Mouse (Mus musculus) CH12.LX (cell line): ENCODE data around the gene 1110065P20Rik. TPM values are rescaled to one million over a fixed set of nuclear protein-coding genes. Genes with fewer than 3 reads are reported as not detected.
A peak's percentile ranks its signal among the peaks of the same experiment; 100 is the strongest.

Experiments used
- DNase-seq: peaks from one replicate; pipeline ENCODE4 v3.0.0-alpha.2; 2013; ENCODE audit errors: extremely low read depth
- H3K27ac ChIP-seq: 2 replicates; pipeline ENCODE4 v1.5.1; 2012; ENCODE audit warnings: low read depth, mild to moderate bottlenecking, control low read depth, moderate library complexity; ENCODE audit not compliant: insufficient read depth
- H3K27me3 ChIP-seq: replicated peaks from 2 replicates; pipeline ENCODE3; 2012; ENCODE audit warnings: inconsistent platforms
- H3K36me3 ChIP-seq, 2 experiments: replicated peaks in 1 of 2; 2 replicates each; pipeline versions ENCODE3 to v1.6.1; 2012; ENCODE audit warnings: inconsistent platforms in 1 of 2, low read length in 1 of 2, mild to moderate bottlenecking in 1 of 2, mixed read lengths in 1 of 2, moderate library complexity in 1 of 2; ENCODE audit not compliant: control insufficient read depth in 1 of 2, insufficient read depth in 1 of 2
- H3K4me1 ChIP-seq, 2 experiments: 2 replicates each; pipeline ENCODE4 v1.6.1; 2012; ENCODE audit warnings: inconsistent platforms in 1 of 2, moderate library complexity in 1 of 2; ENCODE audit not compliant: insufficient read depth in 2 of 2, control insufficient read depth in 1 of 2
- H3K4me2 ChIP-seq: 2 replicates; pipeline ENCODE4 v1.6.1; 2012; ENCODE audit warnings: low read depth, mild to moderate bottlenecking, control low read depth; ENCODE audit not compliant: poor library complexity, insufficient read depth, severe bottlenecking
- H3K4me3 ChIP-seq, 3 experiments: fragments of 150-350 bp in 1 of 3; sonication (generic) in 1 of 3; replicated peaks in 1 of 3; 2 replicates each; pipeline versions ENCODE3 to v1.5.1; 2011 to 2012; ENCODE audit warnings: low read depth in 2 of 3, low read length in 2 of 3, mild to moderate bottlenecking in 2 of 3, moderate library complexity in 2 of 3, control low read depth in 1 of 3, improper control_type of control experiment in 1 of 3, inconsistent platforms in 1 of 3, mixed read lengths in 1 of 3; ENCODE audit not compliant: poor library complexity in 1 of 3
- H3K79me2 ChIP-seq: replicated peaks from 2 replicates; pipeline ENCODE4 v1.6.1; 2012; ENCODE audit warnings: mild to moderate bottlenecking, moderate library complexity; ENCODE audit not compliant: control insufficient read depth, poor library complexity, insufficient read depth, severe bottlenecking; ENCODE audit errors: extremely low read depth
- H3K9ac ChIP-seq: 2 replicates; pipeline ENCODE4 v1.6.1; 2012; ENCODE audit warnings: low read depth, mild to moderate bottlenecking, control low read depth, moderate library complexity; ENCODE audit not compliant: insufficient read depth
- H3K9me3 ChIP-seq: replicated peaks from 2 replicates; pipeline ENCODE3; 2012; ENCODE audit warnings: low read length, inconsistent platforms, mixed read lengths
- BHLHE40 ChIP-seq: IDR thresholded peaks from 2 replicates; pipeline ENCODE4 v1.6.1; 2011; ENCODE audit warnings: mild to moderate bottlenecking, low read depth, low read length, improper control_type of control experiment
- CHD1 ChIP-seq: IDR thresholded peaks from 2 replicates; pipeline ENCODE4 v1.6.1; 2012; ENCODE audit warnings: low read depth, low read length, improper control_type of control experiment, inconsistent platforms
- CHD2 ChIP-seq: IDR thresholded peaks from 2 replicates; pipeline ENCODE4 v1.6.1; 2011; ENCODE audit warnings: low read length, improper control_type of control experiment
- CTCF ChIP-seq, 2 experiments: IDR thresholded peaks in 1 of 2; conservative IDR thresholded peaks in 1 of 2; 2 replicates each; pipeline ENCODE4 v1.5.1; 2011 to 2012; ENCODE audit warnings: low read depth in 2 of 2, low read length in 2 of 2, improper control_type of control experiment in 1 of 2, inconsistent platforms in 1 of 2, mild to moderate bottlenecking in 1 of 2, moderate library complexity in 1 of 2
- E2F4 ChIP-seq: IDR thresholded peaks from 2 replicates; pipeline ENCODE4 v1.6.1; 2011; ENCODE audit warnings: low read depth, low read length, improper control_type of control experiment; ENCODE audit not compliant: insufficient replicate concordance
- ELF1 ChIP-seq: IDR thresholded peaks from 2 replicates; pipeline ENCODE4 v1.6.1; 2014; ENCODE audit warnings: low read depth, mild to moderate bottlenecking, inconsistent platforms, low read length, improper control_type of control experiment
- EP300 ChIP-seq: IDR thresholded peaks from 2 replicates; pipeline ENCODE4 v1.6.1; 2011; ENCODE audit warnings: low read length, improper control_type of control experiment
- ETS1 ChIP-seq: conservative IDR thresholded peaks from 2 replicates; pipeline ENCODE4 v1.6.1; 2012; ENCODE audit warnings: low read depth, mild to moderate bottlenecking, inconsistent platforms, low read length, improper control_type of control experiment, moderate library complexity
- GABPA ChIP-seq: IDR thresholded peaks from 2 replicates; pipeline ENCODE4 v1.6.1; 2012; ENCODE audit warnings: low read depth, low read length, improper control_type of control experiment, inconsistent platforms; ENCODE audit not compliant: insufficient replicate concordance
- HCFC1 ChIP-seq: IDR thresholded peaks from 2 replicates; pipeline ENCODE4 v1.6.1; 2012; ENCODE audit warnings: low read depth, mild to moderate bottlenecking, inconsistent platforms, low read length, improper control_type of control experiment
- IRF4 ChIP-seq: IDR thresholded peaks from 2 replicates; pipeline ENCODE4 v1.6.1; 2014; ENCODE audit warnings: low read depth, mild to moderate bottlenecking, inconsistent platforms, low read length, improper control_type of control experiment
- JUN ChIP-seq: IDR thresholded peaks from 2 replicates; pipeline ENCODE4 v1.6.1; 2011; ENCODE audit warnings: low read depth, mild to moderate bottlenecking, low read length, improper control_type of control experiment, moderate library complexity; ENCODE audit not compliant: insufficient read depth
- JUND ChIP-seq: conservative IDR thresholded peaks from 2 replicates; pipeline ENCODE4 v1.6.1; 2011; ENCODE audit warnings: low read depth, low read length, improper control_type of control experiment
- KAT2A ChIP-seq: IDR thresholded peaks from 2 replicates; pipeline ENCODE4 v1.6.1; 2012; ENCODE audit warnings: low read length, improper control_type of control experiment, inconsistent platforms; ENCODE audit not compliant: insufficient replicate concordance
- MAFK ChIP-seq: IDR thresholded peaks from 2 replicates; pipeline ENCODE4 v1.6.1; 2011; ENCODE audit warnings: low read length, improper control_type of control experiment; ENCODE audit not compliant: insufficient replicate concordance
- MAX ChIP-seq: IDR thresholded peaks from 2 replicates; pipeline ENCODE4 v1.6.1; 2011; ENCODE audit warnings: low read length, improper control_type of control experiment
- MAZ ChIP-seq: IDR thresholded peaks from 2 replicates; pipeline ENCODE4 v1.6.1; 2012; ENCODE audit warnings: low read depth, mild to moderate bottlenecking, inconsistent platforms, low read length, improper control_type of control experiment, moderate library complexity
- MEF2A ChIP-seq: IDR thresholded peaks from 2 replicates; pipeline ENCODE4 v1.6.1; 2014; ENCODE audit warnings: low read depth, mild to moderate bottlenecking, inconsistent platforms, low read length, improper control_type of control experiment, borderline replicate concordance
- MXI1 ChIP-seq: IDR thresholded peaks from 2 replicates; pipeline ENCODE4 v1.6.1; 2011; ENCODE audit warnings: mild to moderate bottlenecking, low read depth, low read length, improper control_type of control experiment
- MYC ChIP-seq: IDR thresholded peaks from 2 replicates; pipeline ENCODE4 v1.6.1; 2011; ENCODE audit warnings: low read depth, mild to moderate bottlenecking, improper control_type of control experiment, low read length
- NELFE ChIP-seq: IDR thresholded peaks from 2 replicates; pipeline ENCODE4 v1.6.1; 2011; ENCODE audit warnings: low read depth, low read length, improper control_type of control experiment
- NRF1 ChIP-seq: IDR thresholded peaks from 2 replicates; pipeline ENCODE4 v1.6.1; 2014; ENCODE audit warnings: low read depth, mild to moderate bottlenecking, inconsistent platforms, low read length, improper control_type of control experiment, moderate library complexity
- PAX5 ChIP-seq: IDR thresholded peaks from 2 replicates; pipeline ENCODE4 v1.6.1; 2012; ENCODE audit warnings: low read length, inconsistent platforms, mixed read lengths
- POLR2A ChIP-seq: IDR thresholded peaks from 2 replicates; pipeline ENCODE4 v1.6.1; 2011; ENCODE audit warnings: low read depth, mild to moderate bottlenecking, improper control_type of control experiment, low read length
- POLR2AphosphoS2 ChIP-seq: IDR thresholded peaks from 2 replicates; pipeline ENCODE4 v1.6.1; 2011; ENCODE audit warnings: low read depth, low read length, improper control_type of control experiment
- RAD21 ChIP-seq: IDR thresholded peaks from 2 replicates; pipeline ENCODE4 v1.6.1; 2011; ENCODE audit warnings: low read depth, mild to moderate bottlenecking, low read length, improper control_type of control experiment, moderate library complexity
- RCOR1 ChIP-seq: conservative IDR thresholded peaks from 2 replicates; pipeline ENCODE4 v1.6.1; 2012; ENCODE audit warnings: low read depth, mild to moderate bottlenecking, inconsistent platforms, low read length, improper control_type of control experiment
- SIN3A ChIP-seq: IDR thresholded peaks from 2 replicates; pipeline ENCODE4 v1.6.1; 2012; ENCODE audit warnings: low read length, improper control_type of control experiment, inconsistent platforms
- SMC3 ChIP-seq: IDR thresholded peaks from 2 replicates; pipeline ENCODE4 v1.6.1; 2011; ENCODE audit warnings: low read depth, low read length, improper control_type of control experiment
- TBP ChIP-seq: conservative IDR thresholded peaks from 2 replicates; pipeline ENCODE4 v1.6.1; 2011; ENCODE audit warnings: low read depth, low read length, improper control_type of control experiment
- TCF12 ChIP-seq: IDR thresholded peaks from 2 replicates; pipeline ENCODE4 v1.6.1; 2014; ENCODE audit warnings: low read depth, mild to moderate bottlenecking, inconsistent platforms, low read length, improper control_type of control experiment
- UBTF ChIP-seq: IDR thresholded peaks from 2 replicates; pipeline ENCODE4 v1.6.1; 2012; ENCODE audit warnings: low read depth, mild to moderate bottlenecking, inconsistent platforms, low read length, improper control_type of control experiment, moderate library complexity
- USF1 ChIP-seq: IDR thresholded peaks from 2 replicates; pipeline ENCODE4 v1.6.1; 2014; ENCODE audit warnings: low read depth, mild to moderate bottlenecking, inconsistent platforms, low read length, improper control_type of control experiment
- USF2 ChIP-seq: conservative IDR thresholded peaks from 2 replicates; pipeline ENCODE4 v1.6.1; 2011; ENCODE audit warnings: low read depth, low read length, improper control_type of control experiment
- ZC3H11A ChIP-seq: IDR thresholded peaks from 2 replicates; pipeline ENCODE4 v1.6.1; 2012; ENCODE audit warnings: low read depth, mild to moderate bottlenecking, inconsistent platforms, low read length, improper control_type of control experiment
- ZKSCAN1 ChIP-seq: IDR thresholded peaks from 2 replicates; pipeline ENCODE4 v1.6.1; 2012; ENCODE audit warnings: low read depth, inconsistent platforms, low read length, improper control_type of control experiment, borderline replicate concordance
- ZMIZ1 ChIP-seq: IDR thresholded peaks from 2 replicates; pipeline ENCODE4 v1.6.1; 2012; ENCODE audit warnings: low read depth, mild to moderate bottlenecking, inconsistent platforms, low read length, improper control_type of control experiment
- ZNF384 ChIP-seq: IDR thresholded peaks from 2 replicates; pipeline ENCODE4 v1.6.1; 2012; ENCODE audit warnings: low read depth, low read length, improper control_type of control experiment, inconsistent platforms
- dilution Hi-C: fragments of 300-500 bp; cut with MboI; formaldehyde crosslinking; loops from 2 replicates; pipeline ENCODE4 v1.14.3; 2020; ENCODE audit warnings: low sequenced_read_pairs; ENCODE audit not compliant: extremely low pct_unique_long_range_greater_than_20kb, extremely low pct_ligation_motif_present
- in situ Hi-C: fragments of 300-500 bp; cut with MboI; formaldehyde crosslinking; loops from 3 replicates; pipeline ENCODE4 v1.14.3; 2019; ENCODE audit warnings: low sequenced_read_pairs, low pct_ligation_motif_present, low pct_unique_long_range_greater_than_20kb, mixed read lengths
- polyA plus RNA-seq: library from polyadenylated mRNA; unstranded; fragments of >175 nt; gene quantifications from 2 replicates; pipeline ENCODE4 v1.2.1, GENCODE M21; 2012; ENCODE audit warnings: low read depth; ENCODE audit not compliant: insufficient read length
- total RNA-seq, 2 experiments: library from RNA; depleted of rRNA; stranded (reverse); fragments of 300-350 nt in 1 of 2; fragments of >200 nt in 1 of 2; gene quantifications; 2 replicates each; pipeline ENCODE4 v1.2.3; 2012 to 2014

The 1110065P20Rik gene
- 29.0 and 32.0 TPM in 2 replicates for total RNA-seq (2012; rRNA removed)
- total RNA-seq (2014; rRNA removed) = 22.6 and 28.5 TPM in 2 replicates
- 16.7 and 20.4 TPM in 2 replicates for polyA plus RNA-seq

- H3K4me1 ChIP-seq = peaks cover 4 to 35% of the 10 kb centered on the region in 2 experiments
- peak; percentile 87 for TF ChIP-seq MAX
- TF ChIP-seq ELF1 = peak; percentile 73
- no peak for TF ChIP-seq ETS1
- TF ChIP-seq EP300 = no peak
- 0 out of 2 replicates have a peak, but pooled peaks have one; percentile 9 for TF ChIP-seq IRF4
- TF ChIP-seq CHD2 = 0 out of 2 replicates have a peak, but pooled peaks have one; percentile 23
- no peak for TF ChIP-seq BHLHE40
- TF ChIP-seq JUN = no peak
- TF ChIP-seq RCOR1 = no peak
- TF ChIP-seq PAX5 = no peak
- no peak for TF ChIP-seq GABPA
- TF ChIP-seq ZKSCAN1 = no peak
- peak; percentile 89 for TF ChIP-seq MXI1
- no peak for TF ChIP-seq USF1
- no peak for TF ChIP-seq CHD1
- peak; percentile 73 for TF ChIP-seq NELFE
- no peak for TF ChIP-seq ZNF384
- peak; percentile 97 for TF ChIP-seq MAZ
- TF ChIP-seq SIN3A = peak; percentile 75
- TF ChIP-seq E2F4 = no peak
- TF ChIP-seq SMC3 = no peak
- no peak for TF ChIP-seq TBP
- TF ChIP-seq POLR2A = peak; percentile 67
- no peak for TF ChIP-seq RAD21
- TF ChIP-seq NRF1 = no peak
- peak; percentile 14; the same call in 1 of the 2 replicates for TF ChIP-seq TCF12
- no peak for TF ChIP-seq JUND
- TF ChIP-seq MYC = peak; percentile 89
- TF ChIP-seq POLR2AphosphoS2 = no peak
- no peak; the same call in 1 of the 2 replicates for TF ChIP-seq UBTF
- no peak for TF ChIP-seq USF2
- no peak for TF ChIP-seq MAFK
- TF ChIP-seq KAT2A = 0 out of 2 replicates have a peak, but pooled peaks have one; percentile 52
- TF ChIP-seq MEF2A = no peak
- no peak for TF ChIP-seq HCFC1
- no peak for TF ChIP-seq CTCF (conservative IDR thresholded peaks at IDR 0.05 in 1 of 2, IDR thresholded peaks at IDR 0.05 in 1 of 2; ENCODE audit: low read depth in 2 of 2, low read length in 2 of 2)
- no peak for TF ChIP-seq ZC3H11A
- TF ChIP-seq ZMIZ1 = peak; percentile 79; the same call in 1 of the 2 replicates
- dilution Hi-C loops = no loop called here
Observed at GRCm38 (mm10) chr4:124850933-124851658, at the start of gene 1110065P20Rik. Gene 1110065P20Rik (minus strand): TSS chr4:124851196.

More at GRCm38 (mm10) chr4:124850933-124851658, at the start of gene 1110065P20Rik:
- in situ Hi-C loops = loop anchor here (10.0 kb wide), 1 partner anchor 54 kb away; no protein-coding TSS in a partner anchor
- Histone ChIP-seq H3K36me3 (peaks cover 28 to 55% of the 10 kb centered on the region in 2 experiments), H3K27me3 (no peaks in the 10 kb centered on the region), H3K4me3 (peak within 1 kb of the TSS; percentile 89 to 94 (median 89)), H3K4me2 (peak within 1 kb of the TSS; percentile 87), H3K9me3 (no peaks in the 10 kb centered on the region), H3K9ac (peak within 1 kb of the TSS; percentile 81), H3K79me2 (peaks cover 37% of the 10 kb centered on the region), H3K27ac (peak within 1 kb of the TSS; percentile 63)
- peak; percentile 68 for DNase-seq
